Mouse (Mus musculus): ENCODE results near the gene Cmah. TPM values are rescaled to one million over a fixed set of nuclear protein-coding genes. Genes with fewer than 3 reads are reported as not detected.

The Cmah gene
- total and polyA plus RNA-seq, 3 experiments, result 0.18 to 4.2 (median 3.0) TPM

DNA sequence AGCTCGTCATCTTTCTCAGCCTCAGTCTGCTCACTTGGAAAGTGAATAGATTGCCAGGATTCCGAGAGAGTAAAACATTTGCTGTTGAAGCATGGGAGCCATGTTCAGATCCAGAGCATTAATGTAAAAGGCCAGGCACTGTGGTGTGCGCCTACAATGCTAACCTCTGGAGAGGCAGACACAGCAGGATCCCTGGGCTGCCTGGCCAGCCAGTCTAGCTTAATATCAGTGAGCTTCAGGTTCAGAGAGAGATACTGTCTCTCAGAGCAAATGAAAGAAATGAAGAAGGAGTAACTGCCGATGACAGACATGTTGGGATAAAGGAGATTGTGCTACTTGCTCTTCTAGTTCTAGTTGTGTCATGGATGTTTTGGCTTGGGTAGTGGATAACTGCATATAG is 91.6 kb downstream of the Cmah start:
- no peak for DNase-seq

DNA sequence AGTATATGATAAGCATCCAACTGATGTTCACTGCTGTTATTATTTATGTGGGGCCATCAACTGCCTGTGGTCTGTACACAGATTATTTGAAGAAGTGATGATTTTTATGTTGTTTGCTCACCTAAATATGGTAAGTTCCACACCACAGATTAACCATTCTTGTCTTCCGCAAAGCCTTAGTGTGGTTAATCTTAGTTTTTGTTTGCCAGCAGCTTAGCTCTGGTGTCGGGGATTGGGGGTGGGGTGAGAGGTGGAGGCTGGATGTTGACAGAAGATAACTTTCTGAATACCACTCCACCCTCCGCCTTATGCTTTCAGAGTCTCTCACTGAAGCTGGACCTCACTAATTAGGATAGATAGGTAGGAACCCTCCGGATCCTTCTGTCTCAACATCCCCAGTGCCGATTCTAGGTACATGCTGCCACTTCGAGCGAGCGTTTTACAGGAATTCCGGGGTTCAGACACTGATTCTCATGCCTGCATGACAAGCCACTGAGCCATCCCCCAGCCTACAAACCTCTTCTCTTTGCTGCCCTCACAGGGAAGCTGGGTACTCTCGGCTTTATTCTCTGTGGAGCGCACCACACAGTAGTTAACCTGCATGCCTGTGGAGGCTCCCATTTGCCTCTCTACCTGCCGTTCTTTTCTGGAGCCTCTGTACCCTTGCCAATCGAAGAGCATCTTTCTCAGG is 92.5 kb downstream of the Cmah start:
- no peak for DNase-seq

- DNase-seq, result no peak
These were observed 94.8 kb downstream of the Cmah start for GRCm38 (mm10) chr13:24421987-24422386.

DNA sequence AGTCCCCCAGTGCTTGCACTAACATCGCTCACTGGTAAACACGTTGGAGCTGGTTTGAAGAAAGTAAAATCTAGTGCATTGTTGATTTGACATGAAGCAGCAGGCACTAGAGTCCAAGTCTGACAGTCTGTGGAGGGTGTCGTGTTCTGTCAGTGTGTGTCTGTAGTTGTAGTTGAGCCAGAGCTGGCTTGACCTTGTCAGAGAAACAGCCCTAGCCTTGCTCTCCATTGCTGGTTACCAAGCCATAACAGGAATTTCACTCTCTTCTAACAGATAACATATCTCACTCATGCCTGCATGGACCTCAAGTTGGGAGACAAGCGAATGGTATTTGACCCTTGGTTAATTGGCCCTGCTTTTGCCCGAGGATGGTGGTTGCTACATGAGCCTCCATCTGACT is 103.0 kb downstream of the Cmah start:
- DNase-seq, result no peak

GRCm38 (mm10) chr13:24431593-24431992 is 104.4 kb downstream of the Cmah start:
- DNase-seq, result no peak

DNA sequence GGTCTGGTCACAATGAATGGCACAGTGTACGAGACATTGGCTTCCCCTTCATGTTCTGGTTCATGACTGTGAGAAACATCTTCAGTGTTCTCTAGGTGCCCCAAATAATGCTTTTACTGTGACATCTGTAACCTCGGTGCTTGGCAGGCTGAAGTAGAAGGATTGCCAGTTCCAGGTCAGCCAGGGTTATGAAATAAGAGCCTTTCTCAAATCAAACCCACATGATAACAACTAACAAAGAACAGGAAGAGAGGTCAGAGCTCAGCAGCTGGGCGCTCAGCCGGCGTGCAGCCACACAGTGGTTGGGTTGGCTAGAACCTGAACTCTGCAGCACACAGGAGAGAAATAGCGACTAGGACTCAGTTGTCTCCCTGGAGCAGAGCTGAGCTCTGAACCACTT is 115.1 kb downstream of the Cmah start:
- peak; percentile 35 for DNase-seq

DNA sequence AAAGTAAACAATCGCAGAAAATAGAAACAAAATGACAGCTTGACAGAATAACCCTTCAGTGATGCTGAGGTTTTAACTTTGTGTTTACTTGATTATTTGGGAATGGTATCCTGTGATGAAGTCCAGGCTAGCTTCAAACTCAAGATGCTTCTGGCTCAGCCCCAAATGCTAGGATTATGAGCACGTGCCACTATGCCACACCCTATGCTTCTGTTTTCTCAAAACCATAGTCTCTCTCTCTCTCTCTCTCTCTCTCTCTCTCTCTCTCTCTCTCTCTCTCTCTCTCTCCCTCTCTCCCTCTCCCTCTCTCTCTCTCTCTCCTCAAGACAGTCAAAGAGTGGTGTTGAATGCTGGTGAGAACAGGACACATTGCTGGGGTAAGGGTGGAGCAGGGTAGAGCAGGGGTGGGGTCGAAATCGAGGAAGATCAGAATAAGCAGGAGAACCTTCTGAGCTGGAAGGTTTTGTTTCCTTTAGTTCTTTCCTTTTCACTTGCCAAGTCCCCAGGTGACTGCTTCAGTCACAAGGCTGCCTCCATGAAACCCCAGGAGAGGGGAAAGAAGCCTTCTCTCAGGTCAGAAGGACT is 116.7 kb downstream of the Cmah start:
- no peak for DNase-seq

DNA sequence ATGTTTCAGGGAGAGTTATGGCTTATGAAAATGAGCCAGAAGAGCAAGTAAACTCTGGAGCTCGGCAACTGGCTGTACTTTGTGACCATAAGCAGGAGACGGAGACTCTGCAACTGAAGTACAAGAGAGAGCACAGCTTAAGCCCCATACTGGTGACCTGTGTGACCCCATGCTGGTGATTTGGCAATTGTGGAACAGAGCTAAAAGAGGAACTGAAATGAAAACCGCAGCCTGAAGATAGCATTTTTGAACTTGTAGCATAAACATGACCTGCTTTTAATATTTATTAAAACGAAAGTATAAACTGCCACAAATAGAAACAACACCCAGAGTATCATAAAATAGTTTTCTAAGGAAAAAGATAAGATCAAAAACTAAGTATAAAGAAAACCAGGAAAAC is 117.5 kb downstream of the Cmah start:
- peak; percentile 17 for DNase-seq

DNA sequence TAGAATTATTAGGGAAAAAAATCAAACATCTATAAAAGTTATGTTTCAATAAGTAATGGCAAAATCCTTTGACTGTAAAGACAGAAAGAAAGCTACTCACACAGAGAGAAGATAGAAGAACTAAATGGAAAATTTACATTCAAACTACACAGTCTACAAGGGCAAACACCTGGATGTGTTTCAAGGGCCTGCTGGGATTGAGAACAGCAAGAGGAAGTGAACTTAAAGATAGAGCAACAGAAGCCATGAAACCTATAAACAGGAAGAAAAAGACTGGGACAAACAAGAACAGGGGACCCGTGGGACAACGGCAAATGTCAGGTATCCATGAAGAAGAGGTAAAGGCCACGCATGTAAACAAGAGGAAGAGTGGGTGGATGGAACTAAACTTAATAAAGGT is 118.0 kb downstream of the Cmah start:
- DNase-seq, result no peak

GRCm38 (mm10) chr13:24446081-24446480 is 118.9 kb downstream of the Cmah start:
- no peak for DNase-seq

GRCm38 (mm10) chr13:24447043-24447442 is 119.8 kb downstream of the Cmah start:
- DNase-seq, result no peak

DNA sequence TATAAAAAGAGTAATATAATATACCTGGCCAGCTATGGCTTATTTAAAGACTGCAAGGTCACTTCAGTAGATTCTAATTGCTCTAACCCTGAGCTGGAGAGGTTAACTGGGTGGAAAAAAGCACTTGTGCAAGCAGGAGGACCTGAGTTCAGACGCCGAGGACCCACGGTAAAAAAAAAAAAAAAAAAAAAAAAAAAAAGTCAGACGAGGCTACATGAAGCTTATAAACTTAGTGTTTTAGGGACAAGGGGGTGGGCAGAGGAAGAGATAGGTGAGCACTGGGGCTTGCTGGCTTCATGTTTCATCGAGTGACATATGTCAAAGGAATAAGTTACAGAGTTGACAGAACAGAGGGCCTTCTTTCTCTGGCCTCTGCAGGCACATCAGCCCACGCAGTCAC is 121.4 kb downstream of the Cmah start:
- DNase-seq, result no peak

DNA sequence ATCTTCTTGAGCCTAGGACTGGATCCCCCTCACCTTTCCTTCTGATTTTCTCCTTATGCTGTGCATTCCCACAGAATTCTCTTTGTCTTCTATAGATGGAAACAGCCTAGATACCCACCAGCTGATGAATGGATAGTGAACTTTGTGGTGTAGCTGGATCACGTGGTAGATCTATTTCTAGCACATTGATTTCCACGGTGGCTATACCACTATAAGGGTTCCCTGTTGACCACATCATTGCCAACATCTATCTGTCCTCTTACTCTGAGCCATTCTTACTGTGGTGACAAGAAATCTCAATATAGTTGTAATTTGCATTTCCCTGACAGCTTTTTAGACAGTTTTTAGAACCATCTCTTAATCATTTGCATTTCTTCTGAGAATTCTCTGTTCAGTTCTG is 124.3 kb downstream of the Cmah start:
- no peak for DNase-seq

DNA sequence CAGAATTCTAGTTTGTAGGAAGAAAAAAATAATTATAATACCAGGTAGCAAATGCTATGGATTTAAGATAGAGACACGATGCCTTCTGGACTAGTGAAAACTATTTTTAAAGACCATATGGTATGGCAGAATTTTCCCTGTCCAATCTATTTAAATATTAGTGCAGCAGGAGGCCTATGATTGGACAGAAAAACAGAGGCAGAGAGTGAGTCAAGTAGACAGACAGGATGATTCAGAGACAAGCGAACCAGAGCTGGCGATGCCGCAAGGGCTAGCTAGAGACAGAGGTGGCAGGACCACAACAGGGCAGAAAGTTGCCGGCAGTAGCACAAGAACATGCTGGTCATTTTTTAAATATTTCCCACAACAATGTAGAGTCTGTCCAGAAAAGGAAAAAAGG is 126.5 kb downstream of the Cmah start:
- DNase-seq, result peak; percentile 12

GRCm38 (mm10) chr13:24456385-24456784 is 129.2 kb downstream of the Cmah start:
- no peak for DNase-seq

DNA sequence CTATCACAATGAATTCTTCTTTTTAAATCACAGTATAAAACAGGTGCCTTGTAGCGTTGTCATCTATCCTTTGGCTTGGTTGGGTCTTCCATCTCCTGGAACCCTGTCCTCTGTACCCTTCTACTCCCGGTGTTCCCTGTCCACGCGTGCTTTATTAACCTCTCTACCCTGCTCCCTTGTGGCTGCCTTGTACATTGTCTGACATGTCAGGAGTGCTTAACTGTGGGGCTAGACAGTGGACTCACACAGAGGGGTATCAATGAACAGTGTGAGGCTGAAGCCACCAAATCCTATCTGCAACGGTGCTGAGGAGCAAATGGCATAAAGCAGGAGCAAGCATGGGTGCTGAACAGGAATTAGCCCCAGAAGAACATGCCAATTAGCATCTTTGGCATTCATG is 133.3 kb downstream of the Cmah start:
- DNase-seq, result no peak

DNA sequence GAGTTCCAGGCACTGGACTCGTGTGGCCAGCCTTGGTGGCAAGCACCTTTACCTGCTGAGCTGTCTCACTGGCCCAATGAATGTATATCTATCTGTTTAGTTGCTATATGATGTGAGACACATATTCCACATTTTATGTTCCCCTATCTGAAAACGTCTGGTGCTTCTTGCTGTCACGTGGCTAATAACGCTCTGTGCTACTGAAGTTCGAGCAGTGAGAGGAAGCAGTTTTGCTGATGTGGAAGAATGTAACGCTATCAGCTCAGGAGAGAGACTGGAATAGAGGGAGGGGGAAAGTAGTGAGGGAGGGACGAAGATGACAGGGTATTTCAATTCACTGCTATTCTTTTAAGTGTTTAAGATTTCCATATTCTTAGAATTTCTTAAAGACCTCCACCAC is 136.6 kb downstream of the Cmah start:
- DNase-seq, result no peak

- DNase-seq, result no peak
These were observed 138.8 kb downstream of the Cmah start for GRCm38 (mm10) chr13:24466027-24466426.

- no peak for DNase-seq
These were observed 140.6 kb downstream of the Cmah start for GRCm38 (mm10) chr13:24467806-24468205.

DNA sequence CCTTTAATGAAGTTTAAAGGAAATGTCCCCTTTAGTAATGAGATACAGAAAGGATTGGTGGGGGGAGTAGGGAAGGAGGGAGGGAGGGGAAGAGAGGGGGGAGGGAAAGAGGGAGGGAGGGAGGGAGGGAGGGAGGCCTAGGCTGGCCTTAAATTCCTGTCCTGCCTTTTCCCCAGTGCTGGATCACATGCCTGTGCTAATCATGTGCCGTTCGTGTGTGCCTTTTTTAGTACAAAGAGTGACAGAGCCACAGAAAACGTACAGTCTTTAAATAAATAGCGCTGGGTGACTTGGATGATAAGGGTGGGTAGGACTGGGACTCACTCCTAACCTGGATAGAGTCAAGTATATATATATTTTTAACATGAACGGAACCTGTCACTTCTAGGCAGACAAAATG is 150.4 kb downstream of the Cmah start:
- DNase-seq, result no peak

GRCm38 (mm10) chr13:24479516-24479915 is 152.3 kb downstream of the Cmah start:
- no peak for DNase-seq

GRCm38 (mm10) chr13:24480824-24481223 is 153.6 kb downstream of the Cmah start:
- DNase-seq, result no peak

GRCm38 (mm10) chr13:24481615-24482295 is 154.6 kb downstream of the Cmah start:
- DNase-seq, result peak; percentile 45

DNA sequence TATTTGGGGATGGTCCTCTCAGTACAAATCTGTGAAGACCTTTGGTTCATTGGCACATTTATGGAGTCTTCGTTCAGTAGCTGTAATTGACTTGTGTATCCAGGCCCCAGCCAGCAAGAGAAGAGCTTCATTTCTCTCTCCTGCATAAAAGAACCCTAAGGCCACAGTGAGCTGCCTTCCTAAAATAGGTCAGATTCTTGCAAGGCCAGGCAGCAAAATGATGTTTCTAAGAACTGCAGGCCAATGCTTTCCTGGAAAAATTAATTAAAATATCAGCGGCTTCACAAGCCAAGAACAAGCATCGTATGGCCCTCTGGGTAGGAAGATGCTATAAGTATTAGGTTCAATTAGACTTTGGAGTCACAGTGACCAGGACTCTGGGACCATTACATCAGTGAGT is 156.5 kb downstream of the Cmah start:
- DNase-seq, result no peak
